Mouse (Mus musculus) kidney, adult 8-10 months (tissue): Measurements from ENCODE around the gene Lpar5.
A peak's percentile ranks its signal among the peaks of the same experiment; 100 is the strongest.

ENCODE experiments used
- DNase-seq, 2 experiments: peaks; one replicate each; pipeline ENCODE4 v3.0.0; 2022

Lpar5 gene

DNA sequence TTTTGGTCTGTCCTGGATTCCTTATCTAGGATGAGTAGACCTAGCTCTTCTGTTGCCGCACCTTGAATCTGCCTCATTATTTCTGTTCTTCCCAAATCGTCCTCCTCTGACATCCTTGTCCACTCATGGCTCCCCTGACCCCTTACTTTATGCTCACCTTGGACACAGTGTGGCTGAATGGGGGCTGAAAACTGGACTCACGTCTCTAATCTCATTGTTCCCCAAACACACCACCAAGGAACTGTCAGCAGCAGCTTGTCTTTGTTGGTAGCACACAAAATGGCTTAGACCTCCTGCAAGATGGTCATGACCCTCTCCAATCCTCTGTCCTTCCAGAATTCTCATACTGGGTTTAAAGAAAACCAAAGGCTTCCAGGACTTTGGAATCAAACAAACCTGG is 20.2 kb downstream of the Lpar5 start:
- DNase-seq, result no peak

DNA sequence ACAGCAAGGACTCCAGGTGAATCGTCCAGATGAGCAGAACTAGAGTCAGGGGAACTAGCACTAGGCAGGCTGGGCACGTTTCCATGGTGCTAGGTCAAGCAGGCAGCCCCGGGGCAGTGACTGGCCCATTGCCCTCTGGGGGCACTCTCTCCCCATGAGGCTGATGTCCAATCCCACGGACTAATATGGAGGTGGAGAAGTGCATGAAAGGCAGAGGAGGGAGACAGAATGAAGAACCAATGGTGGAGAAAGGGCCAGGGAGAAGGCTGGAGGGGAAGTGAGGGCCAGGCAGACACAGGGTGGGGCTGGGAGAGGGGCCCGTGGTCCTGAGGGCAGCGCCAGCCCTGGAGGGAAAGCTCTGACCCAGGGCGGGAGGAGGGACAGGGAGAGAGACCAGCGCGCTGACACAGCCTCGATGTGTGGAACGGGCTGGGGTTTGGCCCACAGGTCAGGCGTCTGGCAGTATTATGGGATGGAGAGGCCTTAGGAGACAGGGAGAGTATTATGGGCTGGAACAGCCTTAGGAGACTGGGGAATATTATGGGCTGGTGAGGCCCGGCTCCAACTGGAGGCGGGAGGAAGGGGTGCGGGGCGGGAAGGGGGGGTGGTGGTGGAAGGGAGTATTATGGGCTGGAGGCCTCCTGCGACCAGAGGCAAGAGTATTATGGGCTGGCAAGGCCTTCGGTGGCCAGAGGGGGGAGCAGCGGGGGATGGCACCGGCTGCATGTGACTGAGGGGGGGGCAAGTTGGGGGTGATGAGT is 21.0 kb downstream of the Lpar5 start:
- DNase-seq, result peak; percentile 90 to 93

DNA sequence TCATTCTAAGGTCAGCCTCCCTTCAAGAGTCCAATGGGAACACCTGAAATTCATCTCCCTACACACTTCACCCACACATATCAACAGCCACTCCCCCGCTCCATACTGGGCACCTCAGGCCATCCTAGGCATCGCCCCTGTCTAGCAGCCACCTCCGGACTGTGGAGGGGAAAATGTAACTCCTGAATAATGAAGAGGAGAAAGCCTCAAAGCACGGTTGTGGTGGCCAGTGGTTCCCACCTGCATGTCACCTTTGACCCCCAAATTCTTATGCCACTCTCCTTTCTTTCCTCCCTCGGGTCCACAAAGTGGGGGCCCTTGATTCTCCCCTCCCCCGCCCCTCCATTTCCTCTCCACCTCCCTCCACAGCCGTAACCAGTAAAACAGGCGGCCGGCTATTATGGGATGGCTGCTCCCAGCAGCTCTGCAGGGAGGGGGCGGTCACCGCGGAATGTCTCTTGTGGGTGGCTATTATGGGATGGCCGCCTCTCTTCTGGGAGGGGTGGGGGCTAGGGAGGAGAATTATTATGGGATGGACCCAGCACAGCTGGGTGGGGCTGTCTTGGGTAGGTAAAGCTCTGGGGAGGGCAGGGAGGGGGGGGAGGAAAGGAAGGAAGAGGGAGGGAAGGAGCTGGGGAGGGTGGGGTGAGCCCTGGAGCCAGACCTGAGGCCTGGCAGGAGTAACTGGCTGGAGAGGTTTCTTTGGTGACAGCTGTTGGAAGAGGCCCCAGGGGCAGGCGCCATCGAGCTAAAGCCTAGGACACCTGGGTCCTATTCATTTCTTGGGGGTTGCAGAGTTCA is 22.0 kb downstream of the Lpar5 start:
- DNase-seq, result peak; percentile 79 to 88

DNA sequence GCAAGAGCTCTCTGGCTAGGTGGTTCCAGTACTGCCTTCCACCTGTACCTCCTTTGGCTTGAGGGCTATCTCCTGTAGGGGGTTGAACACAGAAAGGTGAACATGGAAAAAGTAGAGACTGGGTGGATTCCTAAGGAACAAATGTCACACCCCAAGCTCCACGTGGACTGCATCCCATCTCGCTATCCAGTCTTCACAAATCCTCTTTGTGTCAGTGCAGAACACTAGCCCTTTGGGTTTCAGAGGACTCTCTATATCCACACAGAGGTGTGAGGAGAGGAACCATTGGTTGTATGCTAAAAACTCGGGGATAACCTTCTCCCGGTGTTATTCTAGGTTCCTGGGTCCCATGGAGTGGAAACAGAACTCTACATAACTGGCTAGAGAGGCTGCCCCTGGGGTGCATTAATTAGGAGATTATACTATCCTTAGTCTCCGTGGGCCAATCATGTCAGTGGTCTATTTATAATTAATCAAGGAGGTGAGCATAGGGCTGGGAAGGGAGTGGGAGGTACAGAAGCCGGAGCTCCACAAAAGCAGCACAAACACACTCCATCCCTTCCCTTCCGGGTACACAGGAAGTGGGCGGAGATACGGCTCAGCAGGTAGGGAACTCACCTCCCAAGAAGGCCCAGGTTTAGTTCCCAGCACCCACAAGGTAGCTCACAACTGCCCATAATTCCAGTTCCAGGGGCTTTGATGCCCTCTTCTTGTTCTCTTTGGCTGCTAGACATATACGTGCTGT is 22.8 kb downstream of the Lpar5 start:
- no peak for DNase-seq

DNA sequence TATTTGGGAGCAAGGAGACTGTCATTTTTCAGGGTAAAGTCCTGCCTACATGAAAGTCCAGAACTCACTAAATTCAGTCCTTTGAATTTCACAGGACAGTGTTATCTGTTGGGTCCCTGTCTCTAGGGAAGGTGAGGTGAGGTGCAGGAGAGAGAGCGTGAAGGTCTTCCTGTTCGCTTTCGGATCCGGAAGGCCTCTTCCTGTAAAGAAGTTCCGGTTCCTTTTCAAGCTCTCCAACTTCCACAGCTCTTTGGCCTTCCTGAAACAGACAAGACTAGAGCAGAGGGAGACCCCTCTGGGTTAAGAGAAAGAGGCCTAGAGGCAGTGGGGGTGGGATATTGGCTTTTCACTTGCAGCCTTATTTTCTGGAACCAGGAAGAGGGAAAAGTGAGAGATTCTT is 24.7 kb downstream of the Lpar5 start:
- no peak for DNase-seq

DNA sequence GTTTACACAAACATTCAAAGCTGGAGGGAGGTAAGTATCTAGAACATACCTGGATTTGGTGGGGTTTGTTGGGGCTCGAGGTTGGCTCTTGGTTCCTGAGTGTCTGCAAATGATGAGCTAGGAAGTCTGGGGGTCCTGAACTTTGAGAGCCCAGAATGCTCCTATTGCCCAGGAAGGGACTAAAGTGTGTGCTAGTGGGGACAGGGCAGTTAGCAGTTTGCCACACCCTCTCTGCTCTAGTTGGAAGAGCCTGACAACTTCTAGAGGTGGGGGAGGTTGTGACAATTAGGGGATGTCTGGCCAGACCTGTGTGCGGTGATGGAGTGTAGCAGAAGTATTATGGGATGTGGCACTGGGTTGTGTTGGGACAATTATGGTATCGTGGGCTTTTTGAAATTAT is 27.1 kb downstream of the Lpar5 start:
- no peak for DNase-seq

DNA sequence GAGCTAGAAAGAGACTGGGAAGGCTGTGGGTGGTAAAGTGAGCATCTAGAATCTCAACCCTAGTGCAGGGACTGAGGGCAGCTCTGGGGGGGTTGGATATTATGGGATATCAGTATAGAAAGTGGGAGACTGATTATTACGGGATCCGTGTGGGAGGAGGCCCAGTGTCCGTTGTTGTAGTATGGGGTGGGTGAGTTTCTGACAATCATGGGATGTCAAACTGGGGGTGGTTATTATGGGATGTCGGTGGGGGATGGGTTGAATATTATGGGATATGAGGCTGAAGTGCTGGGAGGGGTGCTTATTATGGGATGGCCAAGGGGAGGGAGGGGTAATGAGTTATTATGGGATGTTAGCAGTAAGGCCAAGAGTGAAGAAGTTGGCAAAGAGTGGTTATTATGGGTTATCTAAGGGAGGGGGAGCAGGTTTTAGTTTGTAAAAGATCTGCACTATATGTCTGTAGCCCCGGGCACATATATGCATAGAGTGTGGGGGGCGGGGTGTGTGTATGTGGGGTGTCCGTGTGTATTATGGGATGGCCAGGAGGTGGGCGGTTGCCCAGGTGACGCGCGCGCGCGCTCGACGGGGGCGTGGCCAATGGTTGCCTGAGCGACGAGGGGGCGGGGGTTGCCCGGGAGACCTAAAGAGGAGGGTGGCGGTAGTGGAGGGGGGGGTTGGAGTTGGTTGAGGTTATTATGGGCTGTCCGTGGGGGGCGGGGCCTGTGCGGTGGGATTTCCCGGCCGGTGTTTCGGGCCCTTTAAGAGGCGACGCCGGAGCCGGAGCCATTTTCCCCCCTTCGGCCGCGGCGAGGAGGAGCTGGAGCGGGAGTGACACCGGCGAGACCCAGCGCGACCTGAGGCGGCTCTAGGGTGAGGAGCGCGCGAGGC is 27.9 kb downstream of the Lpar5 start, which contains the start of gene Chd4:
Gene Chd4 (plus strand): TSS at position 591 of the 888 bp plus-strand sequence.
- DNase-seq, result peak; percentile 93 to 95

DNA sequence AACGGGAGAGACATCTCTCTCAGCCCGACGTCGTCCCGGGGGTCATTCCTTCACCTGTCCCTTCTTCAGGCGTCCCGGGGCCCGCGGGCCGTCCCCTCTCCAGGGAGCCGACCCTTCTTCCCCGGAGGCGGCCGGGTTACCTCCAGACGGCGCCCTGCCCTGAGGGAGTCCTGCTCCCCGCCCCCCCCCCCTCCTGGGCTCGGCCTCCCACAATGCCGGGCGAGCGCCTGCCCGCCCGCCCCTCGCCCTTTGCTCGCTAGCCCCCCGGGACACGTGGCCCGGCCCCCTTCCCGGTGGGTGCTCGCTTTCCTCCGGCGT is 28.5 kb downstream of the Lpar5 start:
- DNase-seq, result no peak

DNA sequence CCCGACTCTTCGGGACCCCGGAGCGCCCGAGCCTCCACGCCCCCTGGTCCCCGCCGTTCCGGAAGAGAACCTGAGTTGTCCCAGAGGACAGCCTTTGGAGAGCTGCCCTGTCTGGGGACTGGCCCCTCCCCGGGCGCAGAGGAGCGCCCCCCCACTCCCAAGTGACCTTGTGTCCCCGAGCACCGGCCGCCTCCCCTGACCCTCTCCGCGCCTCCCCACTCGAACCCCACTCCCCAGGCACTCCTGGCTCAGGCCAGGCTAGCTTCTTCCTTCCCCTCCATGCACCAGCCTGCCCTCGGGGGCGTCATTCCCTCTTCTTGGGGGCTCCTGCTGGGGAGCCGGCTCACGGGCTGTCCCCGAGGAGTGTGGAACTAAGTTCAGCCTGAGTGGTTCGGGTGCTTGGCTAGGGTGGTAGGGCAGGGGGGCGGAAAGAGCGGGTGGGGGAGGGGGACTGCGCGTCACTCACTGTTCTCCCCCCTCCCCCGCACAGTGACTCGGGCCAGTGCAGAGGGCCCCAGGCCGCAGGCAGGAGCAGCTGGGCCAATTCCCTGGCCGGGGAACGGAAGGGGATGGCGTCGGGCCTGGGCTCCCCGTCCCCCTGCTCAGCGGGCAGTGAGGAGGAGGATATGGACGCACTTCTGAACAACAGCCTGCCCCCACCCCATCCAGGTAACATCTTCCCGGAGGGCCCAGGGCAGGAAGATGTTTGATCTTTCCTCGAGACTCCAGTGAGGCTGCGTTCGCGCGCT is 29.1 kb downstream of the Lpar5 start:
- DNase-seq, result peak in 1 of 2 experiments; percentile 69

DNA sequence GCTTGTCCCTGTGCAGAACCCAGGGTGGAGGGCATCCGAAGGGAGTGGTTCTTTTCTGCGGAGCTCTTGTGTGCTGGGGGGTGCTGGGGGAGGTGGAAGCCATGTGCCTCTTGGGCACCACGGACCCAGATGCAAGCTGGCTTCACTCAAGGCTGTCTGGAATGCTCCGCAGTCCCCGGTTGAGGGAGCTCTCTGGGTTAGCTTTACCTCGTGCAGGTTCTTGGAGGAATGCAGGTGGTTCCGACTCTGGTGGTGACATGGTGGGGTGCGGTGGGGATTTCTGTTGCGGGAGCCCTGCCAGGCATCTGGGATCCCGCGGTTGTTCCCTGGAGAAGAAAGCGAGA is 29.6 kb downstream of the Lpar5 start:
- no peak for DNase-seq

DNA sequence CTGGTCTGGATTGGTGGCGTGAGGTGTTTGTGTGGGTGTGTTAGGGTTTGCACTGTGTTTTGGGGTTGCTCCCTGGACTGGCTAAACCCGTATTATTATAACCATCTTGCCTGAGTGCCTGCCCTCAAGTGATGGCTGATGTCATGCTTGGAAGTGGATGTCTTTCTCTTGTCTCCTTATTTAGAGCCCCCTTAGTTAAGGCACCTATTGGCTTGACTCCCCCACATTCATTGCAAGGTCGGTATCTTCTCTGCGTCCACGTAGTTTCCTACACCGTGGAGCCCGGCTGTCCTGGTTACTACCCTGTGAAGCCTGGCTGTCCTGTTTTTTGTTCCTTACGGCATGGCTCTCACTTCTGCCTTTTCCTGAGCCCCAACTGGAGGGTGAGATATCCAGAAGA is 30.2 kb downstream of the Lpar5 start:
- DNase-seq, result no peak

DNA sequence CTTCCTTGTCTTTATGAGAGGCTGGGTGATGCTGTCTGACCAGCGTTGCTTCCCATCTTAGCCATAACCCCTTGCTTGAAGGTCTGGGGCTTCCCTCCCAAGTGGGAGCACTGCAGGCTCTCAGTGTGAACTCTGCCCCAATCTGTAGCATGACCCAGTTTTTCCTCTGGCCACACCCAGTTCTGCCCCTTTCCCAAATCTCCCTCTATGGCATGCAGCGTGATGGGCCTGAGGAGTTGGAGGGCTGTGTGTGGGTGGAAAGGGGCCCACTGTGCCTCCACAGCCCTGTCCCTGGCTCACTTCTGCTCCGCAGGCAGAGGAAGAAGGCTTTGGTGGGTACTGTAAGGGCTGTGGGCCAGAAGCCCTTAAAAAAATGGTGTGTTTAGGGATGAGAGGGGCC is 30.8 kb downstream of the Lpar5 start:
- no peak for DNase-seq

DNA sequence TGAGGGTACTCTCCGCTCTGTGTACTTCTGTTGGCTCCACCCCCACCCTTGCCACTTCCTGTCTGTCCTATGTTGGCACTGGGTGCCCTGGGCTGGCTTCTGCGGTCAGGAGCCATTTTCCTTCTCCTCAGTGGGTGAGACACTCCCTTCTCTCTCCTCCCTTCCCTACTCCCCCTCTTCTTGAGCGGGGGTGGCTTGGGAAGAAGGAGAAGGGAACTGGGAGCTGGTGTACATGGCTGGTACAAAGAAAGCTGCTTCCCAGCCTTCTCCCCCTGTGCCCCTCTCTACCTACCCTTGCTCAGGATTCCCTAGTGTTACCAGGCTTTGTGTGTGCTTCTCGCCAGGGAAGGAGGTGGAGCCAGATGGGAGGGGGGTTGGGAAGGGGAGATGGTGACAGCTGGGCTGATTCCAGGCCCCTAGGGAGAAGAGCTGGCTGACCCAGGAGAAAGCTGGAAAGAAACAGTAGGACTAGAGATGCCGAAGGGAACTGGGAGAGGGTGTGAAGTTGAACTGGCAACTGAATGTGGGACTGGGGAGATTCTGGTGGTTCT is 31.8 kb downstream of the Lpar5 start:
- no peak for DNase-seq

DNA sequence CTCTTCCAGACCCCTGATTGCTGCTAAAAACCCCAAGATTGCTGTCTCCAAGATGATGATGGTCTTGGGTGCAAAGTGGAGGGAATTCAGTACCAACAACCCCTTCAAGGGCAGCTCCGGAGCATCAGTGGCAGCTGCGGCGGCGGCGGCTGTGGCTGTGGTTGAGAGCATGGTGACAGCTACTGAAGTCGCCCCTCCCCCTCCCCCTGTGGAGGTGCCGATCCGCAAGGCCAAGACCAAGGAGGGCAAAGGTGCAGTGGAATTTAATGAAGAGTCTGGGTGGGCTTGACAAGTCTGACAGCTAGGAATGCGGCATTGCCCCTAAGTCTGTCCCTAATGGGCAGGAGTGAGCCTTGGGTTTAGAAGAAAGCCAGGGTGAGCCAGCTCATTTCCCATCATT is 33.7 kb downstream of the Lpar5 start:
- DNase-seq, result no peak

DNA sequence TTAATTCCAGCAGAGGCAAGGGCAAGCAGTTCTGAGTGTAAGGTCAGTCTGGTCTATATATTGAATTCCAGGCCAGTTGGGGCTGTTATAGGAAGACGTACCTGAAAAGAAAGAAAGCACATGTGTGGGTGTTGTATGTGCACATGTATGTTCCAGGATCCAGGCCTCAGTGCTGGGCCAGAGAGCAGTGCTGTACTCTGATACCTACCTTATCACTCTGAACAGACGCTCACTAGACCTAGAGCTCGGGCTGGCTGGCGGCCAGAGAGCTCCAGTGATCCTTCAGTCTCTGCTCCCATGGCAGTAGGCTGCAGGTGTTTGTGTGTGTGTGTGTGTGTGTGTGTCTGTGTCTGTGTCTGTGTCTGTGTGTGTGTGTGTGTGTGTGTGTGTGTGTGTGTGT is 36.5 kb downstream of the Lpar5 start:
- no peak for DNase-seq

DNA sequence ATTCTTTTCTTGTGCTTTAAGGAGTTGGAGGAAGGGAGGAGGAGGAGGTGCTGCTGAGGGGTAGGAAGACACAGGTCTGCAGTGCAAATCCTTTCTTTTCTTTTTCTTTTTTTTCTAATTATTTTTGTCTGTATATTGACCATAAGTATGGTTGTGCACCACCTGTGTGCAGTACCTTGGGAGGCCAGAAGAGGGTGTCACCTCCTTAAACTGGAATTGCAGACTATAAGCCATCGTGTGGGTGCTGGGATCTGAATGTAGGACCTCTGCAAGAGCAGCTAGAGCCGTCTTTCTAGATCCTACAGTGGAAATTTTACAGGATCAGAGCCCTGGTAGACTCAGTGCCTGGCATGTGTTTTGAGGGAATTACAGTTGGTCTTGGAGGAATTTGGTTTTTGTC is 40.0 kb downstream of the Lpar5 start:
- no peak for DNase-seq

DNA sequence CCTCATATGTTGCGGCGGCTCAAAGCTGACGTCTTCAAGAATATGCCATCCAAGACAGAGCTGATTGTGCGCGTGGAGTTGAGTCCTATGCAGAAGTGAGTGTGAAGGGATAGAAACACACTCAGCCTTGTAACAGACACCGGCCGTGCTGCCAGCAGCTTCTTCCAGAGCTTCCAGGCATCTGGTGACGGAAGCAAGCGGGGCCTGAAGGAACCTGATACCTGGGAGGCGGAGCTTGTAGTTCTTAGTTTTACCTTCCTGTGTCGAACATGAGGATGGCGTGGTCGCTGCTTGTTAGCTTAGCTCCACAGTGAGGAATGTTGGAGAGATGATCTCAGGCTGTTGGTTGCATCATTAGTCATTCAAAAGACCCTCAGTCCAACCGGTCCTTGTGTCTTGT is 41.7 kb downstream of the Lpar5 start:
- no peak for DNase-seq

DNA sequence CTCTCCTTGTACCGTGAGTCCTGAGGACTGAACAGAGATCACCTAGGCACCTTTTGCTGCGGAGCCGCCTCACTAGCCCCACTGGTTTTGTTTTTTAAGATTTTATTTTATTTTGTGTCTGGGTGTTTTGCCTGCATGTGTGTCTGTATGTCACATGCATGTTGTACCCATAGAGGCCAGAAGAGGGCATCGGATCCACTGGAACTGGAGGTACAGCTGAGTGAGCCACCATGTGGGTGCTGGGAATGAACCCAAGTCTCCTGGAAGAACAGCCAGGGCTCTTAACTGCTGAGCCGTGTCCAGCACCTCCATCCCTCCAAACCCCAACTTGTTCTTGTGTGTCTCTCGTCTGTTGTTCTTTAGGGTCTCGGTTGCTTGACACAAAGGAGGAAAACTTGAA is 43.2 kb downstream of the Lpar5 start:
- peak in 1 of 2 experiments; percentile 65 for DNase-seq

DNA sequence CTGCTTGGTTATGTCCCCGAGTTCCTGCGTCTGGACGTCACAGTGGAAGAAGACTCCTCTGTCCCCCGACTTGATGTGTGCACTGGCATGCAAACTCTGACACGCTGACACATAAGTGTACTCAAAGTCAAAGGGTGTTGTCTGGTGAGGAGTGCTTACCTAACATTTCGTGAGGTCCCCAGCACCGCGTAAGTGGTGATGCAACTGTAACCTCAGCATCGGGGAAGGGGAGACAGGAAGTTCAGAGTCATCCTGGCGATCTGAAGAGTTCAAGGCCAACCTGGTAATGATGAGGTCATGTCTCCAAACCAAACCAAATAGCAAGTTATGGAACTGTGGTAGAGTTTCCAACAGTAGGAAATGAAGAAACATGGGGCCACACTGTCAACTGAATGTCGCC is 44.8 kb downstream of the Lpar5 start:
- no peak for DNase-seq

DNA sequence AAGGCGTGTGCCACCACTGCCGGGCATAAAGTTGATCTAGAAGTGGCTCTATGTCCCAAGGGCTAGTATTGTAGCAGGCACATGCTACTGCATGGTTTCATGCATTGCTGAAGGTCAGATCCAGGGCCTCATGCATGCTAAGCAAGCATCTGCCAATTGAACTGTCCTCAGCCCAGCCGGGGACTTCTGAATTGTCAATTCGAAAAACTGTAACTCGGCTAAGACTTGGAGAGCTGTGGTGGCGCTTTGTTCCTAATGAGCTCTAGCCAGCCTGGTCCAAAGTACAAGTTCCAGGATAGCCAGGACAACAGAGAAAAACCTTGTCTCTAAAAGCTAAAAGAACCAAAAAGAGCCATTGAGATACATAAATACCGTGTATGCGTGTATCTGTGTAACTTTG is 51.7 kb downstream of the Lpar5 start:
- peak; percentile 45 to 52 for DNase-seq

DNA sequence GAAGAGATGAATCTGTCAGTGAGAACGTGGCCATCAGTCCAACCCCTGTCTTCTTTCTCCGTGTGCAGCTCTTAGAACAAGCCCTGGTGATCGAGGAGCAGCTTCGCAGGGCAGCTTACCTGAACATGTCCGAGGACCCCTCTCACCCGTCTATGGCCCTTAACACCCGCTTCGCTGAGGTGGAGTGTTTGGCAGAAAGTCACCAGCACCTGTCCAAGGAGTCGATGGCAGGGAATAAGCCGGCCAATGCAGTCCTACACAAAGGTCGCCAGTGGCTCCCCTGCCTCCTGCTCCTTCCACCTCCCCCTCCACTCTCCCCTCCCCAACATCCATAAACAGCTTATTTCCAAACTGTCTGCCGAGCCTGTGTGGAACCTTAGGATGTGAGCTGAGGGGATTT is 61.0 kb downstream of the Lpar5 start:
- no peak for DNase-seq
